Mouse (Mus musculus) spleen, adult 2 months (tissue): ENCODE data around the gene Tbxas1. TPM values are rescaled to one million over a fixed set of nuclear protein-coding genes. Genes with fewer than 3 reads are reported as not detected.

Experiments used
- DNase-seq, 2 experiments: peaks; one replicate each; pipeline versions ENCODE4 v3.0.0 to v3.0.0-alpha.2; 2012 to 2021; ENCODE audit warnings: low spot score in 2 of 2, low read depth in 1 of 2
- H3K27ac ChIP-seq: fragments of 200-500 bp; 2 replicates; pipeline ENCODE4 v1.5.1; 2012; ENCODE audit warnings: low read length, inconsistent platforms; ENCODE audit not compliant: insufficient read depth
- H3K27me3 ChIP-seq: fragments of 200-500 bp; 2 replicates; pipeline ENCODE4 v1.6.1; 2012; ENCODE audit warnings: mild to moderate bottlenecking, moderate library complexity, low read length, inconsistent platforms; ENCODE audit not compliant: control insufficient read depth, insufficient read depth
- H3K36me3 ChIP-seq: fragments of 200-500 bp; 2 replicates; pipeline ENCODE4 v1.6.1; 2012; ENCODE audit warnings: mild to moderate bottlenecking, low read length, inconsistent platforms; ENCODE audit not compliant: control insufficient read depth, insufficient read depth
- H3K4me1 ChIP-seq: fragments of 200-500 bp; 2 replicates; pipeline ENCODE4 v1.6.1; 2011; ENCODE audit warnings: inconsistent platforms; ENCODE audit not compliant: control insufficient read depth, insufficient read depth, insufficient read length
- H3K4me3 ChIP-seq: fragments of 200-500 bp; 2 replicates; pipeline ENCODE4 v1.5.1; 2011; ENCODE audit warnings: mild to moderate bottlenecking, inconsistent platforms; ENCODE audit not compliant: insufficient read depth, insufficient read length; ENCODE audit errors: extremely low read depth
- CTCF ChIP-seq: fragments of 200-500 bp; IDR thresholded peaks from 2 replicates; pipeline ENCODE4 v1.5.1; 2011; ENCODE audit warnings: mild to moderate bottlenecking, inconsistent platforms; ENCODE audit not compliant: insufficient read depth, insufficient read length, insufficient replicate concordance; ENCODE audit errors: extremely low read depth
- POLR2A ChIP-seq: fragments of 200-500 bp; IDR thresholded peaks from 2 replicates; pipeline ENCODE4 v1.6.1; 2011; ENCODE audit warnings: low read depth, low read length, inconsistent platforms
- WGBS: fragments of 180-500 bp; shearing (Covaris S2); methylation state at CpG from one replicate; pipeline ENCODE4 v1.1.7; 2018; 5-methylcytosine and 5-hydroxymethylcytosine counted together
- polyA plus RNA-seq: library from polyadenylated mRNA; depleted of rRNA; stranded (reverse); fragments of >200 nt; gene quantifications from 2 replicates; pipeline ENCODE4 v1.2.3, GENCODE M21; 2012; rRNA removed

Tbxas1 gene
- polyA plus RNA-seq, 1 experiment = 14.0 TPM

GRCm38 (mm10) chr6:39131480-39131879, 256.3 kb downstream of the Tbxas1 start:
- no peaks in the 10 kb centered on the region for H3K4me1 ChIP-seq
- no peak for TF ChIP-seq CTCF
- TF ChIP-seq POLR2A = no peak
- WGBS = 76% methylated on average over 4 of the region's 4 CpGs
- H3K36me3 ChIP-seq = peaks cover 7% of the 10 kb centered on the region
- H3K27ac ChIP-seq = no peak overlapping the region
- no peak for DNase-seq
- H3K27me3 ChIP-seq = no peaks in the 10 kb centered on the region
- no peak overlapping the region for H3K4me3 ChIP-seq

GRCm38 (mm10) chr6:39132556-39132955, 257.4 kb downstream of the Tbxas1 start:
- Histone ChIP-seq H3K36me3 (peaks cover 7% of the 10 kb centered on the region), H3K4me3 (no peak overlapping the region), H3K27ac (no peak overlapping the region), H3K4me1 (no peaks in the 10 kb centered on the region), H3K27me3 (no peaks in the 10 kb centered on the region)
- TF ChIP-seq POLR2A (no peak), CTCF (no peak)
- WGBS = 92% methylated on average over 5 of the region's 5 CpGs
- DNase-seq = no peak

Other genes with a start within 250 kb of the Tbxas1 start
- gene Klrg2, start 238.2 kb upstream of the Tbxas1 start, polyA plus RNA-seq = 0.07 and 0.12 TPM in 2 replicates
- gene Clec2l, start 212.3 kb upstream of the Tbxas1 start, polyA plus RNA-seq = 2.0 and 2.9 TPM in 2 replicates
- 14.9 and 19.4 TPM in 2 replicates for gene Hipk2, start 761 bp downstream of the Tbxas1 start, polyA plus RNA-seq
- gene Parp12, start 242.9 kb downstream of the Tbxas1 start, polyA plus RNA-seq = 9.5 and 11.0 TPM in 2 replicates